Mouse (Mus musculus) yolk sac, embryonic 10.5 days (tissue): ENCODE results near the gene Vmn2r54.
"Not testable (repeated sequence)": the region's sequence is repeated elsewhere in the genome, so short reads cannot be mapped to it uniquely, and the experiment has no call there.

Source experiments
- DNase-seq: peaks from one replicate; pipeline ENCODE4 v3.0.0-alpha.2; 2017; ENCODE audit warnings: low spot score

Vmn2r54 gene

DNA sequence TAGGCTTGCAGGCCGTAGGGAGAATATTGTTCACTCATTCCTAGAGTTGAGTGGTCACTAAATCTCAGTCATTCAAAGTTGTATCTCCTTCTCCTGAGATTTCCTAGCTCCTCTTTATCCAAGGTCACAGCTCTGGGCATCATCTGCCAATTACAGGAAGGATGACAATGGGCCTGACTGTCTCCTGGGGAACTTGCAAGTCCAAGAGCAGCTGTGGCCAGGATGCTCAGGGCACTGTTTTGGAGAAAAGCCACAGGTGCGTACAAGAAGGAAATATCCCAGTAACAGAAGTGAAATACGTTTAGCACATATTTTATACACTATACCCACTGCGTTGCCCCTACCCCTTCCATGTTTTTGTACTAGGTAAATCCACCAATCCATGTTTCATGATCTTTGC is at the start of gene Vmn2r54:
Gene Vmn2r54 (minus strand): TSS at position 101 of the 400 bp plus-strand sequence.
- DNase-seq, result not testable (repeated sequence)

DNA sequence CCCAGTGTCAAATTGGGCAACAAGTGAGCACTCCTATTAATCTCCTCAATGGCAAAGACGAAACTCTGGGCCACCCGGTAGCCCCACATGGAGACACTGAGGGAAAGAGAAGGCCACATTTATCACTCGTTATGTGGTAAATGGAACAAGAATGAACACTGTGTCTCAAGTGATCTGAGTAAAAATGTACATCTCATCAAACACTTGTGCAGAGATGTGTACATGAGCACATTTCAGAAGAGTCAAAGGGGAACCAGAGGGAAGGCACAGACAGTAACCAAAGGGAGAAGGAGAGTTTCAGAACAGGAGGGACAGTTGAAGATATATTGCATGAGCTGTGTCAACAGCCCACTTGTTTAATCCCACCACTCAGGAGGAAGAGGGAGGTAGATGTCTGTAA is 44.8 kb upstream of the Vmn2r54 start, which contains the start of gene Vmn2r55:
Gene Vmn2r55 (minus strand): TSS at position 101 of the 400 bp plus-strand sequence.
- DNase-seq, result not testable (repeated sequence)

DNA sequence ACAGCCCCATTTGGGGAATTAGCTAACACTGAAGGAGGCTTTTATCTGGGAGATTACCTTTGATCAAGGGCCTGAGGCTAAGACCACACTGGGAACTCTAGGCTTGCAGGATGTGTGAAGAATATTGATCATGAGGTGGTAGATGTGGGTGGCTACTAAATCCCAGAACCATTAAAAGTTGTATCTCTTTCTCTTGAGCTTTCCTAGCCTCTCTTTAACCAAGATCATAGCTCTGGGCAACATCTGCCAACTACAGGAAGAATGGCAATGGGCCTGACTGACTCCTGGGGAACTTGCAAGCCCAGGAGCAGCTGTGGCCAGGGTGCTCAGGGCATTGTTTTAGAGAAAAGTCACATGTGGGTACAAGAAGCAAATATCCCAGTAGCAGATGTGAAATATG is 31.4 kb downstream of the Vmn2r54 start, which contains the start of gene Vmn2r53:
Gene Vmn2r53 (minus strand): TSS at position 101 of the 400 bp plus-strand sequence.
- DNase-seq, result no peak
